Mouse (Mus musculus): ENCODE data around the gene 2010300C02Rik. TPM values are rescaled to one million over a fixed set of nuclear protein-coding genes. Genes with fewer than 3 reads are reported as not detected.

Gene 2010300C02Rik
- polyA plus RNA-seq, 1 experiment from 2014 or later, result 3.2 TPM

DNA sequence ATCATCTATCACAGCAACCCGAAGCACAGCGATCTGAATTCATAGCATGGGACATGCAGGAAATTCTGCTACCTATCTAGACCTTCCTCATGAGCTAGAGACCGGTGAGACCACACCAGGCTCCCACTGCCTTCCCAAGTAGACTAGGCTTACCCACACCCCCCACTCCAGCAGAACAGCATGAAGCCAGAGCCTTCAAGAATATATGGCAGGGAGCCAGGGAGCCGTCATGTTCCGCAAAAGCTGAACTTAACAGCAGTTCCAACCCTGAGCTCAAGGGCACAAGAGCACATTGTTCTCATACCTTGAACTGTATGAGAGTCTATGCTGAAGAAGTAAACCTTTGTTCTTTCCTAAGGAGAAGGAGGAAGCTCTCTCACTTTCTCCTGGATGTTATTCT lies 32.4 kb downstream of the 2010300C02Rik start:
- no peaks in the 10 kb centered on the region for H3K36me3 ChIP-seq
- H3K27ac ChIP-seq (replicated peaks), result no peak overlapping the region
- no peaks in the 10 kb centered on the region for H3K9me3 ChIP-seq (replicated peaks)
- no peak overlapping the region for H3K9ac ChIP-seq (replicated peaks)
- H3K27me3 ChIP-seq (replicated peaks), result no peaks in the 10 kb centered on the region
- 63% methylated on average over 5 of the region's 5 CpGs for WGBS
- H3K4me1 ChIP-seq, result 0 out of 2 replicates have a peak, but pooled peaks cover 3% of the 10 kb centered on the region
- H3K4me2 ChIP-seq, result no peak overlapping the region; the same call in 1 of the 2 replicates
- no peak for ATAC-seq (ENCODE audit: low FRiP score)
- H3K4me3 ChIP-seq (replicated peaks), result no peak overlapping the region

DNA sequence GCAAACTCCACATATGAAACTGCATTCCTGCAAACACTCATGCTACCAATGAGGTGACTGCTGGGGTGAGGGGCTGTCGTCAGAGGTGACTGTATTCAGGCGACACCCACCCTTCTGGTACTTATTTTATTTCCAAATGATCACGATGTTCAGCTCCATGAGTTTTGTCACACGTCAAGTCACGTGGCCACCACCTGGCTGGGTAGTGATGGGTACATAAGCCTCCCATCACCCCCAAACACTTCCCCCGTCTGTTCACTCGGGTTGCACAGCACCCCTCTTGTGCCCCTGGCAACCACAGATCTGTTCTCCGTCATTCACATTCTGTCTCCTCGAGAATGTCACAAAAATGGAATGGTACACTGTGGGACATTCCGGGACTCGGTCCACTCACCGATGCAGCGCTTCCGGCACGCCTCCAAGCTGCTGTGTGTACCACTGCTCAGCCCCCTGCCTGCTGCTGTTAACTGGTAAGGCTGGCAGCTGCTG lies 32.9 kb downstream of the 2010300C02Rik start:
- Histone ChIP-seq H3K4me1 (0 out of 2 replicates have a peak, but pooled peaks cover 3% of the 10 kb centered on the region), H3K27ac (replicated peaks) (no peak overlapping the region), H3K36me3 (no peaks in the 10 kb centered on the region), H3K4me2 (no peak overlapping the region; the same call in 1 of the 2 replicates), H3K27me3 (replicated peaks) (no peaks in the 10 kb centered on the region), H3K9ac (replicated peaks) (no peak overlapping the region), H3K4me3 (replicated peaks) (no peak overlapping the region), H3K9me3 (replicated peaks) (no peaks in the 10 kb centered on the region)
- WGBS, result 78% methylated on average over 15 of the region's 15 CpGs
- ATAC-seq (ENCODE audit: low FRiP score), result no peak

- Histone ChIP-seq H3K27ac (replicated peaks) (no peak overlapping the region), H3K4me2 (no peak overlapping the region), H3K9ac (replicated peaks) (no peak overlapping the region), H3K4me1 (no peaks in the 10 kb centered on the region), H3K36me3 (no peaks in the 10 kb centered on the region), H3K9me3 (replicated peaks) (no peaks in the 10 kb centered on the region), H3K27me3 (replicated peaks) (peaks cover 3% of the 10 kb centered on the region; the same call in 1 of the 2 replicates), H3K4me3 (replicated peaks) (no peak overlapping the region)
- 69% methylated on average over 9 of the region's 9 CpGs for WGBS
- no peak for ATAC-seq (ENCODE audit: low FRiP score)
These were observed 41.4 kb downstream of the 2010300C02Rik start for GRCm38 (mm10) chr1:37678327-37679123.

DNA sequence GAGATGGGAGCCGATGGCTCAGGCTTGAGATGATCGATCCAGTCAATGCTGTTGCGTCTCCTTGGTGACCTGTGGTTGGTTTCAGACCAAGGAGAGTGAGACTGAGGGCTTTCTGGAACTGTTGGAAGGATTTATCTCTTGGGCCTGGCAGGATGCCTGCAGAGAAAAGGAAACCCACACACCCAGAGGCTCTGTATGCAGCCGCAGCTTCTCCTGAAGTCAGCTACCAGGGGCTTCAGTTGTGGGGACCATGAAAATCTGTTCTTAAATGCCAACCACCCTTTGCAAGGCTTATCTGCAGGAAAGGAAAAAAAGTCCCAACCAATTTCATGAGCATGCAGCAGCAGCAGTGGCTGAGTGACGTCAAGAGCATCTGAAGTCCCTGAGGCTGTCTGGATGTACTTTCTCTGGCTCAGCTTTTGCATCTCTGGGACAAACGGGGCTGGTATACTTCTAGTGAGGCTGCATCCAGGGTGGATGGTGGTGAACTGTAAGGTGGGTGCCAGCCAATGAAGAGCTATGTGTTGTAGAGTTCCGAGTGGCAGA lies 42.8 kb downstream of the 2010300C02Rik start:
- Histone ChIP-seq H3K27ac (replicated peaks) (no peak overlapping the region), H3K4me2 (no peak overlapping the region), H3K9me3 (replicated peaks) (no peaks in the 10 kb centered on the region), H3K9ac (replicated peaks) (no peak overlapping the region), H3K4me3 (replicated peaks) (no peak overlapping the region), H3K36me3 (no peaks in the 10 kb centered on the region), H3K27me3 (replicated peaks) (peaks cover 3% of the 10 kb centered on the region; the same call in 1 of the 2 replicates), H3K4me1 (no peaks in the 10 kb centered on the region)
- no peak for ATAC-seq (ENCODE audit: low FRiP score)
- WGBS, result 76% methylated on average over 7 of the region's 7 CpGs

- no peak for ATAC-seq (ENCODE audit: low FRiP score)
- Histone ChIP-seq H3K4me2 (no peak overlapping the region), H3K36me3 (no peaks in the 10 kb centered on the region), H3K27ac (replicated peaks) (no peak overlapping the region), H3K27me3 (replicated peaks) (peaks cover 3% of the 10 kb centered on the region; the same call in 1 of the 2 replicates), H3K4me1 (0 out of 2 replicates have a peak, but pooled peaks cover 4% of the 10 kb centered on the region), H3K4me3 (replicated peaks) (no peak overlapping the region), H3K9me3 (replicated peaks) (no peaks in the 10 kb centered on the region), H3K9ac (replicated peaks) (no peak overlapping the region)
- WGBS, result 66% methylated on average over 6 of the region's 6 CpGs
These were observed 44.4 kb downstream of the 2010300C02Rik start for GRCm38 (mm10) chr1:37675444-37675843.

DNA sequence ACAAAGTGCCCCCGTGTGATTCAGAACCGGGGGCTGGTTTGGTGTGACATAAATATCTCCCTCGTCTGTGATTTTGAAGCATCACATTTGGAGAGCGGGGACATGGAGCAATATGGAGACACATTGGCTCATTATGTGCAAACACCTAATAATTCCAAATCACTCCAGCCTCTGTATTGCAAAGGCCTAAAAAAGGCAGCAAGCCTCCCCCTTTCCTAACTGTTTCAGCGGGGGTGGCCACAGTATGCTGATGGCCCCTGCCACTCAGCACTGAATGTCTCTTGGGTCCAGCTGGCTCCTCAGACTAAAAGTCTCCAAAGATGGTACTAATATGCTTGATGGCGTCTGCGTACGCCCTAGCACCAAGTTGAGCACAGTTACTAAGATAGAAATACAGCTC lies 45.6 kb downstream of the 2010300C02Rik start:
- ATAC-seq (ENCODE audit: low FRiP score), result no peak
- Histone ChIP-seq H3K9me3 (replicated peaks) (no peaks in the 10 kb centered on the region), H3K36me3 (no peaks in the 10 kb centered on the region), H3K4me2 (no peak overlapping the region), H3K27me3 (replicated peaks) (peaks cover 3% of the 10 kb centered on the region; the same call in 1 of the 2 replicates), H3K9ac (replicated peaks) (no peak overlapping the region), H3K4me3 (replicated peaks) (no peak overlapping the region), H3K27ac (replicated peaks) (no peak overlapping the region), H3K4me1 (0 out of 2 replicates have a peak, but pooled peaks cover 4% of the 10 kb centered on the region)
- 94% methylated on average over 8 of the region's 8 CpGs for WGBS

DNA sequence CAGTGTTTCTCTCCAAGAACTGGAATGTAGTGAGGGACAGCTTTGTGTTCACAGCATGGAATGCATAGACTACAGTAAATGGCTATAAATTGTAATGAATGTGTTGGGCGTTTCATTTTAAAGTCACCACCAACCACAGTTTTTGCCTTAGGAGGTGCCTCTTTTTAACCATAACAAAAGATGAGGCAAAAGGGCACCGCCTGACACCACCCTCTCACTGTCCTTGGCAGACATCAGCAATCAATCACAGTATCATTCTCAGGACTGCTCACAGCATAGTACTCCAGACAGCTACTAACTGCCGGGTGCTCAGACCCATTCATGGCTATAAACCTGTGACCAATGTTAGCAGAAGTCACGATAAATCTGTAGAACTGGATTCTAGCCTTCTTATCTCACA lies 48.6 kb downstream of the 2010300C02Rik start:
- Histone ChIP-seq H3K4me1 (0 out of 2 replicates have a peak, but pooled peaks cover 4% of the 10 kb centered on the region), H3K27me3 (replicated peaks) (no peaks in the 10 kb centered on the region), H3K4me3 (replicated peaks) (no peak overlapping the region), H3K27ac (replicated peaks) (no peak overlapping the region), H3K9ac (replicated peaks) (no peak overlapping the region), H3K9me3 (replicated peaks) (no peaks in the 10 kb centered on the region), H3K36me3 (no peaks in the 10 kb centered on the region), H3K4me2 (no peak overlapping the region)
- no peak for ATAC-seq (ENCODE audit: low FRiP score)
- WGBS, result 24% methylated on average over 4 of the region's 4 CpGs

GRCm38 (mm10) chr1:37667386-37667785 lies 52.5 kb downstream of the 2010300C02Rik start:
- H3K9ac ChIP-seq (replicated peaks), result no peak overlapping the region
- no peaks in the 10 kb centered on the region for H3K9me3 ChIP-seq (replicated peaks)
- no peaks in the 10 kb centered on the region for H3K36me3 ChIP-seq
- WGBS, result 90% methylated on average over 6 of the region's 6 CpGs
- ATAC-seq (ENCODE audit: low FRiP score), result no peak
- H3K4me2 ChIP-seq, result no peak overlapping the region
- H3K27me3 ChIP-seq (replicated peaks), result no peaks in the 10 kb centered on the region
- no peak overlapping the region for H3K4me3 ChIP-seq (replicated peaks)
- H3K4me1 ChIP-seq, result 0 out of 2 replicates have a peak, but pooled peaks cover 4% of the 10 kb centered on the region
- no peak overlapping the region for H3K27ac ChIP-seq (replicated peaks)

DNA sequence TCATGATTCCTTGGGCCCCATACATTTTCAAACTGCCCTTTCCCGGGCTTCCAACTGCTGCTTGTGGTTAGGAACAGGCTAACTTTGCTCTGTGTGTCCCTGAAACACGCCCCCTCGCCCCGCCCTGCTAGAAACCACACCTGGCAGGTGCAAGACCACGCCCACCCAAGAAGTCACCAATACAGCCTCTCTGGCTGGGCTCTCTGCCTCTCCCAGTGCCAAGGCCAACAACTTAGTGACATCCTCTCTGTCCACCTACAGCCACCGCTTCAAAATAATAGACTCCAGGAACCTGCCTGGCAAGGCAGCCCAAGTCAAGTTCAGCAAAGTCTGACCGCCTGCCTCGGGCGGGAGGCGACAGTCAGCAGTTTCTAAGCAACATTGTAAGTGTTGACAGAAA lies 53.3 kb downstream of the 2010300C02Rik start:
- WGBS, result 59% methylated on average over 10 of the region's 10 CpGs
- Histone ChIP-seq H3K27ac (replicated peaks) (no peak overlapping the region), H3K27me3 (replicated peaks) (no peaks in the 10 kb centered on the region), H3K9ac (replicated peaks) (no peak overlapping the region), H3K4me3 (replicated peaks) (no peak overlapping the region), H3K36me3 (no peaks in the 10 kb centered on the region), H3K4me2 (no peak overlapping the region), H3K4me1 (0 out of 2 replicates have a peak, but pooled peaks cover 3% of the 10 kb centered on the region), H3K9me3 (replicated peaks) (no peaks in the 10 kb centered on the region)
- no peak for ATAC-seq (ENCODE audit: low FRiP score)

GRCm38 (mm10) chr1:37665539-37666323 lies 54.2 kb downstream of the 2010300C02Rik start:
- no peak overlapping the region for H3K9ac ChIP-seq (replicated peaks)
- no peak overlapping the region for H3K4me3 ChIP-seq (replicated peaks)
- H3K9me3 ChIP-seq (replicated peaks), result no peaks in the 10 kb centered on the region
- H3K36me3 ChIP-seq, result no peaks in the 10 kb centered on the region
- no peaks in the 10 kb centered on the region for H3K4me1 ChIP-seq
- H3K27ac ChIP-seq (replicated peaks), result no peak overlapping the region
- WGBS, result 59% methylated on average over 14 of the region's 14 CpGs
- no peak for ATAC-seq (ENCODE audit: low FRiP score)
- no peak overlapping the region for H3K4me2 ChIP-seq
- H3K27me3 ChIP-seq (replicated peaks), result no peaks in the 10 kb centered on the region

DNA sequence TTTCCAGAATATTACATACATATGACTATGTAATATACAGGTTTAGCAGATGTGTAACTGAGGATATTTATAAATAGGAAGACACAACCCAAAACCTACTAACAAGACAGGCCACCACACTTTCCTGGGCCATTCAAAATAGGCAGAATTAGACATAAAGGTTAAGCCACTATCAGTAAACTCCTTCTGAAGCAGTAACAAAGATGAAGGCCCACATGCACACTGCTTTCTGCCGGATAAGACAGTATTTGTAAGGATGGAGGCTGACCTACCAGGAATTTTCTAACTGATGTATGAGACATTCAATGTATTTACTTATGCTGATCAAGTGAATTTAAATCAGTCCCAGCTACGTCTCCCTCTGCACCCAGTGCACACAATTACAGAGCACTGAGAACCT lies 55.4 kb downstream of the 2010300C02Rik start:
- no peak overlapping the region for H3K9ac ChIP-seq (replicated peaks)

More for the DNA sequence above, 55.4 kb downstream of the 2010300C02Rik start:
- no peaks in the 10 kb centered on the region for H3K27me3 ChIP-seq (replicated peaks)
- no peak overlapping the region for H3K4me2 ChIP-seq
- no peak overlapping the region for H3K4me3 ChIP-seq (replicated peaks)
- no peaks in the 10 kb centered on the region for H3K9me3 ChIP-seq (replicated peaks)
- no peak for ATAC-seq (ENCODE audit: low FRiP score)
- no peaks in the 10 kb centered on the region for H3K4me1 ChIP-seq
- H3K27ac ChIP-seq (replicated peaks), result no peak overlapping the region
- WGBS, result 68% methylated on average over 2 of the region's 2 CpGs
- H3K36me3 ChIP-seq, result no peaks in the 10 kb centered on the region
